Mouse (Mus musculus): ENCODE measurements at regions not wholly inside any gene's neighbourhood (a gene's known extent, or its start where the extent isn't known, plus 50 kb on each side); places are given as distances from the start of the nearest gene placed in this dataset.

DNA sequence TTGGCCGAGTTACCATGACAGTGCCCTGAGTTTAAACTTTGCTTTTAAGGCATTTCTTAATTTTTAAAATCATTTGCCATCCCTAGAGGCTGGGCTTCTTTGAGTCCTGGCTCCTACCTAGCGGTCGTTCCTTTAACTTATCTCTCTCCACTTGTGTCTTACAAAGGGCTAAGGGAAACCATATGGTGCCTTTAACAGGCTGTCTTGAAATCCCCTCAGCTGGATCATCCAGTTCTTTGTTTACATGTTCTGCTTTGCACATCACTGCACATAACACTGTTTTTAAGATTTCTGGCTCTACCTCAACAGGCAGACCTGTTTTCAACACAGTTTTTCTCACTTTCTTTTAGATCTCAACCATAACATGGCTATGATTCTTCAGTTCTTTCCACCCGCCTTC, 50.4 kb upstream of the Hspb3 start:
- WGBS = 41% methylated on average over 4 of the region's 4 CpGs
- Histone ChIP-seq H3K4me3 (replicated peaks; ENCODE audit: low read length) (no peak overlapping the region), H3K4me2 (replicated peaks; ENCODE audit: low read depth, low read length, severe bottlenecking) (no peak overlapping the region), H3K27ac (replicated peaks; ENCODE audit: low read depth, low read length) (no peak overlapping the region), H3K9me3 (ENCODE audit: control insufficient read depth, low read length) (no peaks in the 10 kb centered on the region), H3K27me3 (ENCODE audit: control insufficient read depth, insufficient read depth, low read length) (no peaks in the 10 kb centered on the region), H3K9ac (ENCODE audit: low read depth, low read length, severe bottlenecking) (no peak overlapping the region), H3K36me3 (ENCODE audit: control insufficient read depth, insufficient read depth, low read length) (no peaks in the 10 kb centered on the region), H3K4me1 (ENCODE audit: control insufficient read depth, insufficient read depth, low read length) (no peaks in the 10 kb centered on the region)
- no peak for TF ChIP-seq POLR2A (IDR thresholded peaks at IDR 0.05; ENCODE audit: borderline replicate concordance, extremely low read depth, insufficient read depth, insufficient read length)
- peak; percentile 19; the same call in 1 of the 2 replicates for ATAC-seq (ENCODE audit: low FRiP score, low read depth)
- no peak for DNase-seq (ENCODE audit: low spot score)

Data from limb, embryonic 14.5 days (tissue).